Mouse (Mus musculus) bone marrow, adult 2 months (tissue): Measurements from ENCODE around the gene Phkg1.

Source experiments
- CTCF ChIP-seq: fragments of 200-500 bp; IDR thresholded peaks from 2 replicates; pipeline ENCODE4 v1.5.1; 2011; ENCODE audit warnings: low read length, control low read depth; ENCODE audit not compliant: control insufficient read depth, insufficient read depth
- POLR2A ChIP-seq: fragments of 200-500 bp; IDR thresholded peaks from 2 replicates; pipeline ENCODE4 v1.6.1; 2011; ENCODE audit warnings: low read depth, mild to moderate bottlenecking, control low read depth, low read length, borderline replicate concordance; ENCODE audit not compliant: control insufficient read depth

- TF ChIP-seq CTCF (no peak), POLR2A (no peak)
These were observed 23.3 kb downstream of the Phkg1 start for GRCm38 (mm10) chr5:129875098-129875497.
